In the genomic region with DNA sequence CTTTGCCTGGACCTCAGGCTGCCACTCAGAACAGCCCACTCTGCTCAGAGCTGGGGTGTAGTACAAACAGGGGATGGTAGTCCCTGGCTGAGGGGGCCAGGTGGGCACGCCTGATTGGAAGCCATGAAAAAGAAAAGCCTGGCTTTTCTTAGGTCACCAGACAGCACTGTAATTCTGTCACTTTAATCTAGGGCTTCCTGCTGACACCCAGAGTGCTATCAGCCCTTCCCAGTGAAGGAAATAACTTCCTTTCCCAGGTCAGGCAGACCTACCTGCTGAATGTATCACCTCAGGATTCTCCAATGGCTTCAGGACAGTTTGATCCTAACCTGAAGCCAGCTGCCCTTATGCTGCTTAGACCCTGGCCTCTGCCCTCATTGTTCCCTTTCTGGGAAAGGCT, we compare ENCODE assay signal across 22 mouse cellular contexts. TPM values are rescaled to one million over a fixed set of nuclear protein-coding genes. Genes with fewer than 3 reads are reported as not detected.
"Had no signal": no experiment of that assay in that cellular context is flagged by ENCODE, and none has a peak within 500 bp of the region (broad histone marks: within the 10 kb centered on the region; RNA-seq: fewer than 3 reads in every experiment).

No protein-coding gene starts in this region.

- H3K36me3 ChIP-seq: midbrain, embryonic 13.5 days; midbrain, embryonic 15.5 days; neural tube, embryonic 13.5 days; neural tube, embryonic 15.5 days; stomach, embryonic 15.5 days had no signal

- H3K27ac ChIP-seq: midbrain, embryonic 13.5 days; midbrain, embryonic 15.5 days; neural tube, embryonic 13.5 days; neural tube, embryonic 15.5 days; stomach, embryonic 15.5 days; stomach, postnatal 0 days had no signal

- H3K4me3 ChIP-seq: midbrain, embryonic 13.5 days; midbrain, embryonic 15.5 days; myocyte; neural tube, embryonic 13.5 days; neural tube, embryonic 15.5 days; stomach, embryonic 15.5 days had no signal

- H3K27me3 ChIP-seq: midbrain, embryonic 15.5 days had no signal

- H3K4me1 ChIP-seq: midbrain, embryonic 13.5 days; midbrain, embryonic 15.5 days; neural tube, embryonic 13.5 days; neural tube, embryonic 15.5 days; stomach, embryonic 15.5 days had no signal

- H3K9ac ChIP-seq: lung, embryonic 14.5 days; midbrain, embryonic 13.5 days; midbrain, embryonic 15.5 days; neural tube, embryonic 13.5 days; neural tube, embryonic 15.5 days; stomach, embryonic 15.5 days had no signal

- H3K9me3 ChIP-seq: midbrain, embryonic 13.5 days; midbrain, embryonic 15.5 days; neural tube, embryonic 13.5 days; neural tube, embryonic 15.5 days; stomach, embryonic 15.5 days had no signal

- H3K4me2 ChIP-seq: lung, embryonic 14.5 days; midbrain, embryonic 11.5 days; midbrain, embryonic 13.5 days; midbrain, embryonic 15.5 days; neural tube, embryonic 13.5 days; neural tube, embryonic 15.5 days; stomach, embryonic 15.5 days had no signal

- DNase-seq: lung, adult 18-20 months; lung, embryonic 14.5 days; lung, postnatal 10 days; lung, postnatal 4 days; retina, postnatal 1 day; right cerebral cortex, adult 18-20 months; right cerebral cortex, postnatal 25 days; right cerebral cortex, postnatal 4 days; spleen, adult 18-20 months; thymus, adult 2 months; thymus, postnatal 25 days; thymus, postnatal 4 days had no signal

- ATAC-seq: midbrain, embryonic 13.5 days; midbrain, embryonic 15.5 days had no signal

RNA-seq across cellular contexts. Expression of a gene that starts 35.3 kb away (rescaled TPM):
- total RNA-seq: megakaryocyte-erythroid progenitor cell, adult 5-6 weeks had no signal
- polyA plus RNA-seq: liver, embryonic 16.5 days had no signal
